Mouse (Mus musculus): ENCODE measurements around the gene Rab2b.

Rab2b gene

DNA sequence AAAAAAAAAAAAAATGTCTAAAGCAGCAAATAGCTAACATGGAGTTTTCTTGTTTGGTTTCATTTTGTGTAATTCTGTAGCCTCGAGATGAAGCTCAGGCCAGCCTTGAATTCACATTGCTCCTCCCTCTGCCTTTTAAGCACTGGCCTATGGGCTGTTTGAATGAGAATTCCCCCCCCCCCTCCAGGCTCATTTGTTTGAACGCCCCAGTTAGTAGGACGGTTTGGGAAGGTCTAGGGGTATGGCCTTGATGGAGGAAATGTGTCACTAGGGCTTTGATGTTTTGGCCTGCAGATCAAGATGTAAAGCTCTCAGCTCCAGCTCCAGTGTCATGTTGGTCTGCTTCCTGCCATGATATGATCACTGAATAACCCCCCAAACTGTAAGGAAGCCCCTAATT, 6.6 kb downstream of the Rab2b start:
- no peak for DNase-seq

DNA sequence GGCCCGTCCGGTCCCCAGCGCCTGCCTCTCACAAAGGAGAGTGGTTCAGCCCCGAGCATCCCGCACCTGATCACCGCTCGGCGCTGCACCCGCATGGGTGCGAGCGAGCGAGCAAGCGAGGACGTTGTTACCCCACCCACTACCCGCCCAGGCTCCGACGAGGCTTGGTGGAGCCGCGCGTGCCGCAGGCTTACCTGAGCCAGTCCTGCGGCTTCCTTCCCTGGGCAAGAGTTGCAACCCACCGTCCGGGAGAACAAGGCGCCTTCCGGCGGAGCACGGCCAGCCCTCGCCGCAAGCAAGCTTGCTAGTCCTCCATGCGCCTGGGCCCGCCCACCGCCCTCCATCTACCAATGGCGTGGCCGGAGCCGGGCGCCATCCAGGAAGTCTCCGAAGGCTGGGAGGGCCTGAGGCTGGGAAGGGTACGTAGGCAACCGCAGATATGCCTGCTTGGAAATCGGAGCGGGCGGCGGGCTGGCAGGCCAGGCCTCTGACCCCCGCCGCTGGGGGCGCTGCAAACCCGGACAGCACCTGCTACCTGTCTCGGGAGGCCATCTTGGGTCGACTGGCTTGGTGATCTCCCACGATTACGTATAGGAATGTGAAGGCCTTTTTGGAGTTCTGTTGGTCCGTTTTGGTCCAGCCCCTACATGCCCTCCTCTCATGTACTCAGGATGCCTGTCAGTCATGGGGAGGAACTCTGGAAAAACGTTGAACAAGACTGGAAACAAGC, 21.7 kb downstream of the Rab2b start, which contains the start of gene Chd8:
TSS of gene Chd8 (minus strand) at position 297 of the 730 bp plus-strand sequence.
- DNase-seq: peak; percentile 98

DNA sequence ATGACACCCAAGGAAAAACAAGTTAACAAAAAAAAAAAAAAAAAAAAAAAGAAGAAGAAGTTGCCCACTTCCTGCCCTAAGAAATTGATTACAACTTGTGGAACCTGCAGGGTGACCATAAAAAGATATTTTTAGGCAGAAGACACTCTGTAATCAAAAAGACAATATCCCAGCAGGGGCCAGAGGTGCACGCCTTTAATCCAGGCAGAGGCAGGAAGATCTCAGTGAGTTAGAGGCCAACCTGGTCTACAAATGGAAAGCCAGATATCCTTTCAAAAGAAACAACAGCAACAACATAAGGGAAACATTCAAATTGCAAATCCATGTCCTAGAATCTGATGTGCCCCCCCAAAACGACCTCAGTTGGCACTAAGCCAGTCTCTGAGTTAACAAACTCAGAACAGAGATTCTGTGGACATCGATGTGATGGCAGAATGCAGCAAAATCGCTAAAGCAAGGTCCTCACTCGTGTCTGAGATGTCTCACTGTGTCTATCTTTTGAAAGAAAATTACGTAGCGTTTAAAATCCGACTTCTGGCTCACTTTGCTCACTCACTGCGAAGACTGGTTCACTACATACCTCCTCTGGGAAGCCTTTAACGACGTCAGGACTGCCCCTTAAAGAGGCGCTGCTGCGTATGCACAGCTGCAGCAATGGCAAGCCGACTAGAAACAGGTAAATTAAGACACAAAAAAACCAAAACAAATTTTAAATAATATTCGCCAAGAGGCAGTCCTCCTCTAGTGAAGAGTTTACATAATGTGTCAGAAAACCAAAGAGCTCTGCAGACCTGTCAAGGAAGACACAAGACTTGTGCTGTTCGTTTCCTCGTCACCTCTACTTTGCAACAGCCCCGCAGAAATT, 22.8 kb downstream of the Rab2b start:
- DNase-seq: peak; percentile 40

DNA sequence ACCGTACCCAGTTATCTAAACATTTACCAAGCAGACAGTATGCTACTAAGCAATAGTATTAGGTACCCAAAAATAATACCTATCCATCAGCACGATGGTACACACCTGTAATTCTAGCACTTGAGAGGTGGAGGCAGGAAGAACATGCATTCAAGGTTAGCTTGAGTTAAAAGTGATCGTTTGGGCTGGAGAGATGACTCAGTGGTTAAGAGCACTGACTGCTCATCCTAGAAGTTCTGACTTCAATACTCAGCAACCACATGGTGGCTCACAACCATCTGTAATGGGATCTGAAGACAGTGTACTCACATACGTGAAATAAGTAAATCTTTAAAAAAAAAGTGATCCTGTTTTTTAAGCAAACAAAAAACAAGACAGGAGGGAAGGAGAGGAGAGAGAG, 33.2 kb downstream of the Rab2b start:
- DNase-seq: no peak

DNA sequence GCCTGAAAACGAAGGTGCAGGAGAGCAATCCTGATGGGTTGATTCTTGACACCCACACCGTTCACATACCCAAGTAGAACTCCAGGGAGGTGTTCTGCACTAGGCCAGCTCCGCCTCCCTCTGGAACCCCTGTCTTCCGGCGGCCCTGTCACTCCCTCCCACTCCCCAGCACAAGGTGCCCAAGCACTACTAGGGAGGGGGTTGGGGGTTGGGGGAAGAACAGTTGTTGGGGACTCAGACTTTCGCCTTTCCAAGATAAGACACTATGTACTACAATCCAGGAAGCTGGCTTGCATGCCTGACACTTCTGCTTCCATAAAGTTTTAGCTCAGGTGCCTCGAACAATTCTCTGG, 34.7 kb downstream of the Rab2b start:
- DNase-seq: no peak

DNA sequence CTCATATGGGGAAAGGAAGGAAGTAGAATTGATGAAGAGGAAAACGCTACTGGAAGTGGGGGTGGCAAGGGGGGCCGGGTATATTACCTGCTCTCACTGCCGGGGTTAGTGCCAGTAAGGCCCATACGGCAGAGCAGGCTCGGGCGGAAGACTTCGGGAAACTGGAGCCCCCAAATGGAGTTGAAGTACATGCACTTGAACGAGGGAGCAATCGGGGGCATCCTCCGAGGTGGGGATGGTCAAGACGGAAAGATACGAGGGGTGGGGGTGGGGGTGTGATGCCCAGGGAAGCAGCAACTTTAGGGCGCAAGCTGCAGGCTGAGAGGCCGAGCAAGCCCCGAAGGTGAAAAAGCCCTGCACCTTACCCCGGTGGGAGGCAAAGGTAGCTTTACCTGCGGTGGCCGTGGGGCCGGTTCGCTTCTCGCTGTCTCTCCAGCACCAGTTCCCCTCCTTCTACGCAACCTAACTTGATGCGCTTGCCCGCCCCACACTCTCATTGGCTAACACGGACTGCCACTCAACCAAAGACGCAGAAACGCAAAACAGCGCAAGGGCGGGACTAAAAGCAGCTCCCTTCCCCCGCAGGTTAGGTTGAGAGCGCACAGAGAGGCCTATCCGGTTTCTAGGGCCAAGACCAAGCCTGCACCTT, 35.2 kb downstream of the Rab2b start:
- peak; percentile 100 for DNase-seq

DNA sequence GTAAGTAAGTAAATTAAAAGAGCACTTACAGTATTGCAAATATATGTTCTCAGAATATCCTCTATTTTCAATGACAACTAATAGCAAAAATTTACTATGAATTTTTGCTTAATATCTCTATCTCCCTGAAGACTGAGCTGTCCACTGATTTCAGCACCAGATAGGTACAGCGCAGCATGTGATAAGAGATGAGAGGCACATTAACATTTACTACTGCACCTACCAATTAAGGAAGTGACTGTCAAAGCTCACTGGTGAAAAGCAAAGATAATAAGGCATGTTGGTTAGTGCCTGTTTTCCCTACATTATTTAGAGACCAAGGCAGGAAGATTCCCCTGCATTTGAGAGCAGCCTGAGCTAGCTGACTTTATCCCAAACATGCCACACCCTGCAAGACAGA, 43.1 kb downstream of the Rab2b start:
- DNase-seq: no peak

DNA sequence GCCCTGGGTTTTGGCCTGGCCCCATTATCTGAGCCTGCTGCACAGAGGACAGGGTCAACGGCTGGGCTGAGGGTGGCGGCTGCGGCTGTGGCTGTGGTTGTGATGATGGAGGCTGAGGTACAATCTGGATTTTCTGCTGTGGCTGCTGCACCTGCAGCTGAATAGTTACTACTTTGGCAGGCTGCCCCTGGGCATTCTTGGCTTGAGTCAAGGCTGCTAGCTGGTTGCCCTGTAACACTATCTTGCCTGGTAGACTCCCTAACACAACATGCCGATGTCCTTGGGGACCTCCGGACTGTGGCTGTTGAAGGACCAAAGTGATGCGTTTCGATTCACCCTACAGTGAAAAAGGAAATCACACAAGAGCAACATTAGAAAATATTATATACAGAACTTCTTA, 44.2 kb downstream of the Rab2b start:
- DNase-seq: no peak

DNA sequence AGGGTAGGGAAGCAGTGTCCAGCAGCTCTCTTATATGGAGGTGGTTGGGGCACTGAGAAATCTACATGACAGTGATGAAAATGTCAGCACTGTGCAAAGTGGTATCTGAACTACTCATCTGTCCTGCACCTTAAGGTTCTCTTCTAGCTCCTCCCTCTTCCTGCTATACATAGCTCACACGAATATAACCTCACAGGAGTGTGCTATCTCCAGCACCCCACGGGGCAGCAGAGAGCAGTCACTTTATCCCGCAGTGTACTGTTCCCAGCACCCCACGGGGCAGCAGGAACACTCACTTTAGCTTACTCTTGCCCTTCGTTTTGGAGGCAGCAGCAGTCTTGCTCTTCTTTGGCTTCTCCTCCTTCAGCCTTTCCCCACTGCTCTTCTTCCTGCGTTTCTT, 47.1 kb downstream of the Rab2b start:
- no peak for DNase-seq

- no peak for DNase-seq
Observed at GRCm38 (mm10) chr14:52225972-52226371, 53.4 kb downstream of the Rab2b start.

GRCm38 (mm10) chr14:52217261-52217660, 62.1 kb downstream of the Rab2b start:
- no peak for DNase-seq

All from thymus, postnatal 25 days (tissue).